Mouse (Mus musculus): Measurements from ENCODE around the gene Cfap58.

- no peak for TF ChIP-seq TAL1 (IDR thresholded peaks at IDR 0.05; ENCODE audit: low read length)
- no peak for TF ChIP-seq GATA1 (IDR thresholded peaks at IDR 0.05; ENCODE audit: low read length)
These were observed 28.5 kb upstream of the Cfap58 start for GRCm38 (mm10) chr19:47908961-47909371.

Measured in erythroblast, embryonic 14.5 days (primary cell).